Mouse (Mus musculus) megakaryocyte progenitor cell, adult 5-6 weeks (primary cell): ENCODE data around the gene Traf2. TPM values are rescaled to one million over a fixed set of nuclear protein-coding genes. Genes with fewer than 3 reads are reported as not detected.

Source experiments
- ATAC-seq: replicated peaks from 2 replicates; pipeline ENCODE4 v1.8.0; 2016; ENCODE audit warnings: mild to moderate bottlenecking, moderate TSS enrichment, inconsistent platforms; ENCODE audit not compliant: poor library complexity
- total RNA-seq, 2 experiments: library from RNA; stranded (forward) in 1 of 2; stranded (reverse) in 1 of 2; fragments of 157-497, 149-512 nt in 1 of 2; fragments of 200-1000 nt in 1 of 2; gene quantifications; 2 replicates each; pipeline versions ENCODE4 v1.2.3 to v1.2.4; 2015 to 2017

Traf2 gene
- total RNA-seq, 2 experiments from 2014 or later: 9.7 to 13.7 TPM

DNA sequence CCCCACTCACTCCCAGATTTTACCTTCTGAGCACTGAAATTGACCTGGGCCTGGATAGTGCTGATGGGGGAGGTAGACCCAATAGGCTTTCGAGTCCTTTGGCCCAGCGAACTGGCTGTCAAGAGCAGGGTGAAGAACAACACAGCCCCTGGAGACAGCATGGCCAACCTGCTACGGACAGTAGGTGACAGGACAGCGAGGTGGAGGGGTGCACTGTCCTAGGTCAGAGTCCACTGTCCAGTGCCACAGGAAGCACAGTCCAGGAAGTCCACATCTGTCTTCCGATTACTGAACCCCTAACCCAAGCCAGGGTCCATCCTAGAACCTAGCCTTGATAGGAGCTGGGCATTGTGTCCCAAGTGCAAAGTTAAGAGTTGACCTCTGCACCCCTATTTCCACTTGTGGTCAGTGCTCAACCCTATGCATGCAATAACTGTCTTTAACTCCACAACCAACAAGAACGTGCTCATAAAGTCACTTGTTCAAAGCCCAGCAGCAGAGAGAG lies 46.6 kb downstream of the Traf2 start:
- no peak for ATAC-seq

DNA sequence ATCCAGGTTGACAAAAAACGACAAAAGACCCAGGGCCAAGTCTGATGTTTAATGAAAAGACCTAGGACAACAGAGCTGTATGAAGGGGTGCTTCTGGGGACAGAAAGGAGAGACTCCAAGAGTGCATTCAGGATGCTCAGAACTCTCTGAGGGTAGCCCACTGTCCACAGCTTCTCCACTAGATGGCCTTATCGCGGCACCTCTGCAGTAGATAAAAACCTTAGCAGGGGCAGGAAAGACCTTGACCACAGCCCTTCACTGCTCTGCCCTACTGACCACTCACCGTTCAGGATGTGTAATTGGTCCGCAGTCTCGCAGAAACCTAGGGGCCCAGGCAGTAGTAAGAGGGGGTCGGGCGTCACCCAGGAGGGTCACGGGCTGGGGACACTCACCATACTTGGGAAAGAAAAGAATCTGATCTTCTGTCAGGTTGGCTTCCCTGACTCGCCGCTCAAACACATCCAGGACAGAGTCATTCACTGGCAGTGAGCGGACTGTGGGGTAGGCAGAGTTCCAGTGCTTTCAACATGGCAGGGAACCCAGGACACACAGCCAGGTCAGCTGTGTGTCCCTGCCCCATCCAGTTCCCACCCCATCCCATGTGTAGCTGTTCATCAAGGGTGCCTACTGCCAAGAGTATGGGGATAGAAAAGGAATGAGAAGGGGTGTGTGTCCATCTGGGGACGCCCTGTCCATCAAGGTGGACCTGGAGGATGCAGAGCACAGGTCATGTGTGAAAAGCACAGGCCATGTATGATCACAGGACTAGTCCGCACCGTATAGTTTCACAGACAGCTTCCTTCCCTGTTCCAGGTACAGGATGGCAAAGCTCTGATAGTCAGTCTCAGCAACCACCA lies 47.9 kb downstream of the Traf2 start:
- ATAC-seq: no peak

- 0 out of 2 replicates have a peak, but pooled peaks have one; percentile 6 for ATAC-seq
Observed at GRCm38 (mm10) chr2:25497846-25498575, 48.7 kb downstream of the Traf2 start.

DNA sequence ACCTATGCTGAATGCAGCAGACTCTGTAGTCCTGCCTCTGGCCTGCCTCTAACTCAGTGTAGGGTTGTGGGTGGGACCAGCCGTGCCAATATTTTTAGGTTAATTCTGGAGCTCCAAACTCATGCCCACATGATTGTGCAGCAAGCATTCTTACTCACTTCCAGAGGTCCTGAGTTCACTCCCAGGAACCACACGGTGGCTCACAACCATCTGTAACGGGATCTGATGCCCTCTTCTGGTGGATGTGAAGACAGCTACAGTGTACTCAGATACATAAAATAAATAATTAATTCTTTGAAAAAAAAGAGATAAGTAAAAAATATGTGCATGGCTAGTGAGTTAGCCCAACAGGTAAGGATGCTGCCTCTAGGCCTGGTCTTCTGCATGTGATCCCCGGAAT lies 50.3 kb downstream of the Traf2 start:
- no peak for ATAC-seq

DNA sequence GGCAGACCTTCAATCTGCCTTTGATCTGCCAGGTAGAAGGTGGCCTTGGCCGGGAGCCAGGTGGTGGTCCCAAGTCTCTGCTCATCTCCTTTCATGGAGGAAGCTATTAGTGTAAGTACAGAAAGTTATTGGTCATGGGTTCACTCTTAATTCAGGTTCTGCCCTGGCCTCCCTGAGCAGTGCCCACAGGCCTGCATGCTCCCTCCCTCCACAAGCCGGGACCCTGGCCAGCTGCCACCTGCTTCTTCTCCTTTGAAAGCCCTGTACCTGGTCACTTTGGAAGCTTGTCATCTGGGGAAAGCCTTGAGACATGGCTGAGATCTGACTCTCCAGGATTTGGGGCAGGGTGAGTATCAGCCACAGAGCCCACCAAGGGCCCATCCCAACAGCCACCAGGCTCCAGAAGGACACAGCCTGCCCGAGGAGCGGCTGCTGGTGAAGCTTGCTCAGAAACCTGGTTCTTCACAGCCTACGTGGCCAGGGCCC lies 53.2 kb downstream of the Traf2 start, which contains the start of gene Lcn12:
Gene Lcn12 (minus strand): TSS at position 436 of the 486 bp plus-strand sequence.
- ATAC-seq: no peak

GRCm38 (mm10) chr2:25492988-25493387 lies 53.8 kb downstream of the Traf2 start:
- ATAC-seq: no peak

- ATAC-seq: no peak
Observed at GRCm38 (mm10) chr2:25488671-25489068, 58.1 kb downstream of the Traf2 start.

DNA sequence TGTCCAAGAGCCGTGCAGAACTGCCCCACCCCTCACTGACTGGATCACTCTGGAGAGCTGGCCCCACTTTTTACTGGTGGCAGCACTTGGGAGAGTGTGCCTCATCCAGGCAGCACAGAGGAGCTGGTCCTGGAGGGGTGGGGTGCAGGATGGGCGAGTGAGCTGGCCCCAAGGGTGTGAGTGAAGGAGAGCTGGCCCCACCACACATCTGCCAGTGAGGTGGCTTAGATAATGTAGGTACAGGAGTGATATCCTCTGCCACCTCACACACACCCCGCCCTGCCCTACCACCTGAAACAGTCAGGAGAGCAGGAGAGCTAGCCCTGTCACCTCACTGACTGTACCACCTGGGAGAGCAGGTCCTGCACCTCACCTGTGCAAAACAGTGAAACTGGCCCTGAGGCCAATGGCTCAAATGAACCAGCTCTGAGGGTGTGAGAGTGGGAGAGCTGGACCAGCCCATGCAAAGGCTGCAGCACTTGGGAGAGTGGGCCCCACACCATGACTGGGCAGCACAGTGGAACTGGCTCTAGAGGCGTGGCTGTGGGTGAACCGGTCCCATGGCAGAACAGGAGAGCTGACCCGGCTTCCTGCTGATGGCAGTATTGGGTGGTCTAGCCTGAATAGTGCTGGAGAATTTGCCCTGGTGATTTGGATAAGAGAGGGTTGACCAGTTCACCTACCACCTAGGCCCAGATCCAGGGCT lies 58.6 kb downstream of the Traf2 start:
- ATAC-seq: no peak

GRCm38 (mm10) chr2:25484901-25485647 lies 61.7 kb downstream of the Traf2 start:
- no peak for ATAC-seq

- peak; percentile 92 for ATAC-seq
Observed at GRCm38 (mm10) chr2:25482969-25483368, 63.8 kb downstream of the Traf2 start.

- peak; percentile 60 for ATAC-seq
Observed at GRCm38 (mm10) chr2:25480541-25480940, 66.2 kb downstream of the Traf2 start.

GRCm38 (mm10) chr2:25479551-25480311 lies 67.0 kb downstream of the Traf2 start:
- no peak for ATAC-seq

DNA sequence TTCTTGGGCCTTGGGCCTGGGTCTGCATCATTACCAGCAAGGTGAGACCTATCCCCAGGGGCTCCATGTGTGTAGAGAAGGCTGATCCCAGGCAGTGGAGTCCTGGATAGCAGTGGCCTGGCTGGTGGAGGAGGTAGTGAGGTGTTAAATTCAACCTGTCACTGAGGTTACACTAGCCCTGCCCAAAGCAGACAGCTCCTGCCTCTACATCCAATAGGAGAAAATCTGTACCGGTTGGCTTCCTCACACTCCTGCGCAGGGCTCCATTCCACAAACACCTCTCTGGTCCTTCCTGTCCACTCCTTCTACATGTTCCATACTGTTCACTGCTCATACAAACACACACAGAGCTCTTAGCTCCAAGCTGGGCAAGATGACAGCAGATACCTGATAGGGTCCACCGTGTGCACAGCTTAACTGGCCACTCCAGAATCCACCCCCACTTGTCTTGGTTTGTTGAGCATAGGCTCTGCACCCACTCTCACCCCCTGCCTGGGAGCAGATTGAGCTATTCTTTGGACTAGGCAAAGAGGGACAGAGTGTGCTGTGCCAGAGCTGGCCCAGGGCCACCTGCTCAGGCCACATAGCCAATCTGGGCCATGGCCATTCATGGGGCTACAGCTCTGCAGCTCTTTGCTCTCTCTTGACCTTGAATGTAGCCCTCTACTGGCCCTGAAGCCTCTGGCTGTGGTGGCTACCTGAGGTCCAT lies 68.6 kb downstream of the Traf2 start:
- ATAC-seq: no peak

- ATAC-seq: no peak
Observed at GRCm38 (mm10) chr2:25477541-25477940, 69.2 kb downstream of the Traf2 start.

GRCm38 (mm10) chr2:25472550-25472949 lies 74.2 kb downstream of the Traf2 start:
- ATAC-seq: no peak

- no peak for ATAC-seq
Observed at GRCm38 (mm10) chr2:25469969-25470368, 76.8 kb downstream of the Traf2 start, which contains the start of gene Ptgds. TSS of gene Ptgds (minus strand) at chr2:25470046.

GRCm38 (mm10) chr2:25468962-25469915 lies 77.5 kb downstream of the Traf2 start:
- no peak for ATAC-seq
